Mouse (Mus musculus): ENCODE results near the gene Cdk8. TPM values are rescaled to one million over a fixed set of nuclear protein-coding genes. Genes with fewer than 3 reads are reported as not detected.

The Cdk8 gene
- total and polyA plus RNA-seq, 3 experiments: 139 to 745 (median 154) TPM

- Histone ChIP-seq H3K27ac (ENCODE audit: control insufficient read depth, low read depth, low read length) (no peak overlapping the region), H3K36me3 (ENCODE audit: control insufficient read depth in 1 of 2, insufficient read depth in 2 of 2, low read length in 2 of 2) (peaks cover 13 to 48% of the 10 kb centered on the region in 2 experiments)
- TF ChIP-seq GATA1 (IDR thresholded peaks at IDR 0.05; ENCODE audit: low read depth, low read length) (no peak), MXI1 (IDR thresholded peaks at IDR 0.05; ENCODE audit: low read depth, low read length) (no peak), RAD21 (IDR thresholded peaks at IDR 0.05; ENCODE audit: low read depth, low read length) (no peak), HCFC1 (IDR thresholded peaks at IDR 0.05; ENCODE audit: low read depth, low read length) (no peak), ZNF384 (IDR thresholded peaks at IDR 0.05; ENCODE audit: low read depth, low read length) (no peak), JUND (IDR thresholded peaks at IDR 0.05; ENCODE audit: low read depth, low read length) (no peak), POLR2A (IDR thresholded peaks at IDR 0.05; ENCODE audit: control insufficient read depth in 1 of 2, insufficient read depth in 1 of 2, low read depth in 1 of 2, low read length in 2 of 2, poor library complexity in 1 of 2) (no peak), MYC (IDR thresholded peaks at IDR 0.05; ENCODE audit: low read depth, low read length) (no peak), SMC3 (IDR thresholded peaks at IDR 0.05; ENCODE audit: low read depth, low read length) (no peak), MEF2A (IDR thresholded peaks at IDR 0.05; ENCODE audit: extremely low read depth, insufficient replicate concordance, low read depth, low read length, poor library complexity, severe bottlenecking) (no peak), CHD2 (IDR thresholded peaks at IDR 0.05; ENCODE audit: low read length) (no peak), ZKSCAN1 (IDR thresholded peaks at IDR 0.05; ENCODE audit: low read depth, low read length) (no peak), NRF1 (IDR thresholded peaks at IDR 0.05; ENCODE audit: insufficient read depth, low read depth, low read length, poor library complexity, severe bottlenecking) (no peak), TCF12 (IDR thresholded peaks at IDR 0.05; ENCODE audit: low read depth, low read length) (no peak)
Measured at GRCm38 (mm10) chr5:146281241-146281818, 50.3 kb downstream of the Cdk8 start.

GRCm38 (mm10) chr5:146281884-146282579 lies 51.0 kb downstream of the Cdk8 start:
- peaks cover 13 to 54% of the 10 kb centered on the region in 2 experiments for H3K36me3 ChIP-seq (ENCODE audit: control insufficient read depth in 1 of 2, insufficient read depth in 2 of 2, low read length in 2 of 2)
- TF ChIP-seq MEF2A (IDR thresholded peaks at IDR 0.05; ENCODE audit: extremely low read depth, insufficient replicate concordance, low read depth, low read length, poor library complexity, severe bottlenecking): no peak
- TF ChIP-seq POLR2AphosphoS5 (IDR thresholded peaks at IDR 0.05; ENCODE audit: borderline replicate concordance, low read depth, low read length): no peak
- TF ChIP-seq MYC (IDR thresholded peaks at IDR 0.05; ENCODE audit: low read depth, low read length): no peak
- no peak for TF ChIP-seq CTCF (IDR thresholded peaks at IDR 0.05 in 2 of 3, conservative IDR thresholded peaks at IDR 0.05 in 1 of 3; ENCODE audit: control insufficient read depth in 1 of 3, insufficient read depth in 1 of 3, low read depth in 2 of 3, low read length in 3 of 3, poor library complexity in 1 of 3, severe bottlenecking in 1 of 3)
- no peak for TF ChIP-seq MAZ (IDR thresholded peaks at IDR 0.05; ENCODE audit: low read depth, low read length)
- TF ChIP-seq TBP (IDR thresholded peaks at IDR 0.05; ENCODE audit: low read depth, low read length): no peak
- no peak for TF ChIP-seq HCFC1 (IDR thresholded peaks at IDR 0.05; ENCODE audit: low read depth, low read length)
- TF ChIP-seq UBTF (IDR thresholded peaks at IDR 0.05; ENCODE audit: borderline replicate concordance, insufficient read depth, low read depth, low read length): no peak
- H3K4me3 ChIP-seq (ENCODE audit: control insufficient read depth in 1 of 2, insufficient read depth in 1 of 2, low read depth in 2 of 2, low read length in 2 of 2): no peak overlapping the region
- DNase-seq (ENCODE audit: low read depth, low spot score): no peak
- H3K79me2 ChIP-seq (ENCODE audit: control insufficient read depth, insufficient read depth, low read length, poor library complexity): no peaks in the 10 kb centered on the region
- peaks cover 7 to 8% of the 10 kb centered on the region in 2 experiments for H3K4me1 ChIP-seq (ENCODE audit: control insufficient read depth in 1 of 2, insufficient read depth in 2 of 2, low read length in 2 of 2)
- H3K9ac ChIP-seq (ENCODE audit: control insufficient read depth, low read depth, low read length, poor library complexity, severe bottlenecking): no peak overlapping the region
- H3K27ac ChIP-seq (ENCODE audit: control insufficient read depth, low read depth, low read length): no peak overlapping the region
- H3K9me3 ChIP-seq (replicated peaks; ENCODE audit: insufficient read depth, low read length): no peaks in the 10 kb centered on the region
- no peaks in the 10 kb centered on the region for H3K27me3 ChIP-seq (ENCODE audit: control insufficient read depth in 1 of 2, insufficient read depth in 2 of 2, low read length in 2 of 2)

More at GRCm38 (mm10) chr5:146281241-146281818, 50.3 kb downstream of the Cdk8 start:
- DNase-seq (ENCODE audit: low read depth, low spot score): no peak
- H3K9ac ChIP-seq (ENCODE audit: control insufficient read depth, low read depth, low read length, poor library complexity, severe bottlenecking): no peak overlapping the region
- no peaks in the 10 kb centered on the region for H3K79me2 ChIP-seq (ENCODE audit: control insufficient read depth, insufficient read depth, low read length, poor library complexity)
- H3K4me3 ChIP-seq (ENCODE audit: control insufficient read depth in 1 of 2, insufficient read depth in 1 of 2, low read depth in 2 of 2, low read length in 2 of 2): no peak overlapping the region
- H3K27me3 ChIP-seq (ENCODE audit: control insufficient read depth in 1 of 2, insufficient read depth in 2 of 2, low read length in 2 of 2): no peaks in the 10 kb centered on the region
- no peaks in the 10 kb centered on the region for H3K9me3 ChIP-seq (replicated peaks; ENCODE audit: insufficient read depth, low read length)
- H3K4me1 ChIP-seq (ENCODE audit: control insufficient read depth in 1 of 2, insufficient read depth in 2 of 2, low read length in 2 of 2): peaks cover 7 to 8% of the 10 kb centered on the region in 2 experiments

Measured in MEL (cell line).